Mouse (Mus musculus) embryonic facial prominence, embryonic 13.5 days (tissue): ENCODE results near the gene Setd7. TPM values are rescaled to one million over a fixed set of nuclear protein-coding genes. Genes with fewer than 3 reads are reported as not detected.

Experiments used
- ATAC-seq: fragments of 200-750 bp; cut with Nextera tagmentation; 2 replicates; pipeline ENCODE4 v1.8.0; 2017; ENCODE audit warnings: low read depth; ENCODE audit not compliant: insufficient number of reproducible peaks, insufficient read depth, low FRiP score, low TSS enrichment
- H3K27ac ChIP-seq: fragments of 300-500 bp; sonication (generic); 2 replicates; pipeline ENCODE4 v1.5.1; 2015; ENCODE audit warnings: moderate library complexity, mild to moderate bottlenecking, inconsistent platforms
- H3K27me3 ChIP-seq: fragments of 300-500 bp; sonication (generic); 2 replicates; pipeline ENCODE4 v1.6.1; 2015; ENCODE audit warnings: mild to moderate bottlenecking, inconsistent platforms
- H3K36me3 ChIP-seq: fragments of 300-500 bp; sonication (generic); 2 replicates; pipeline ENCODE4 v1.6.1; 2015; ENCODE audit warnings: mild to moderate bottlenecking, inconsistent platforms
- H3K4me1 ChIP-seq: fragments of 300-500 bp; sonication (generic); 2 replicates; pipeline ENCODE4 v1.6.1; 2015; ENCODE audit warnings: inconsistent platforms
- H3K4me2 ChIP-seq: fragments of 300-500 bp; sonication (generic); 2 replicates; pipeline ENCODE4 v1.6.1; 2015; ENCODE audit warnings: moderate library complexity, mild to moderate bottlenecking, inconsistent platforms
- H3K4me3 ChIP-seq: fragments of 300-500 bp; sonication (generic); 2 replicates; pipeline ENCODE4 v1.5.1; 2015; ENCODE audit warnings: mild to moderate bottlenecking, inconsistent platforms
- H3K9ac ChIP-seq: fragments of 300-500 bp; sonication (generic); 2 replicates; pipeline ENCODE4 v1.6.1; 2015; ENCODE audit warnings: mild to moderate bottlenecking, inconsistent platforms
- H3K9me3 ChIP-seq: fragments of 300-500 bp; sonication (generic); 2 replicates; pipeline ENCODE4 v1.6.1; 2016; ENCODE audit warnings: inconsistent platforms
- WGBS: fragments of 180-500 bp; shearing (Covaris S2); methylation state at CpG from one replicate; pipeline ENCODE4 v1.1.7; 2015; ENCODE audit warnings: mixed read lengths; 5-methylcytosine and 5-hydroxymethylcytosine counted together
- polyA plus RNA-seq: library from polyadenylated mRNA; unstranded; fragments of >200 nt; fragmentation: Nextera tagmentation; extraction: Ambion mirVana; gene quantifications from 2 replicates; pipeline ENCODE4 v1.2.1, GENCODE M21; 2015

Gene Setd7
- polyA plus RNA-seq, 1 experiment from 2014 or later: 3.7 TPM

DNA sequence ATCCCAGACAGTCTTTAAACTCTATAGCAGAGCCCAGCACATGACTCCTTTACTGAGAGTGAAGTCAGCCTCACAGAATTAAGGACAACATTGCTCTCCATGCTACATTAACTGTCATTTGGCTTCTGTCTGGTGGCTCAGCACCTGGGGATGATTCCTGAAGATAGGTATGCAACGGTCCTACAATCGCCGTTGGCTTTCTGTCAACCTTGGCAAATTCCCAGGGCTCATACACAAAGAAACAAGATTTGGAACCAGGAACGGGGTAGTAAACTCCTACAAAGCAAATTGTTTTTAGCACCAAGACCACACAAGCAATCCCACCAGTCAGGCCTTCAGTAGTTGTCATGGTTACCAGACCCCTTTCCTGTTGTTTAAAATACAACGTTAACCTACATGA is 27.1 kb downstream of the Setd7 start:
- Histone ChIP-seq H3K4me2 (no peak overlapping the region), H3K27ac (no peak overlapping the region), H3K4me3 (no peak overlapping the region), H3K9ac (no peak overlapping the region), H3K4me1 (no peaks in the 10 kb centered on the region), H3K36me3 (peaks cover 84% of the 10 kb centered on the region), H3K9me3 (no peaks in the 10 kb centered on the region; the same call in 1 of the 2 replicates), H3K27me3 (no peaks in the 10 kb centered on the region)
- ATAC-seq: no peak
- WGBS: 89% methylated on average over 5 of the region's 5 CpGs

- no peaks in the 10 kb centered on the region for H3K27me3 ChIP-seq
- no peak overlapping the region for H3K4me2 ChIP-seq
- no peak for ATAC-seq
- H3K36me3 ChIP-seq: peaks cover 84% of the 10 kb centered on the region
- H3K9ac ChIP-seq: no peak overlapping the region
- WGBS: 92% methylated on average over 5 of the region's 5 CpGs
- H3K9me3 ChIP-seq: no peaks in the 10 kb centered on the region; the same call in 1 of the 2 replicates
- no peaks in the 10 kb centered on the region for H3K4me1 ChIP-seq
- H3K27ac ChIP-seq: no peak overlapping the region
- H3K4me3 ChIP-seq: no peak overlapping the region
These were observed 28.4 kb downstream of the Setd7 start for GRCm38 (mm10) chr3:51532282-51532620.

- peaks cover 89% of the 10 kb centered on the region for H3K36me3 ChIP-seq
- no peaks in the 10 kb centered on the region for H3K27me3 ChIP-seq
- H3K9ac ChIP-seq: no peak overlapping the region
- H3K4me1 ChIP-seq: no peaks in the 10 kb centered on the region
- H3K27ac ChIP-seq: no peak overlapping the region
- no peak for ATAC-seq
- H3K9me3 ChIP-seq: no peaks in the 10 kb centered on the region; the same call in 1 of the 2 replicates
- 85% methylated on average over 13 of the region's 13 CpGs for WGBS
- H3K4me2 ChIP-seq: no peak overlapping the region
- no peak overlapping the region for H3K4me3 ChIP-seq
These were observed 29.0 kb downstream of the Setd7 start for GRCm38 (mm10) chr3:51531473-51532281.

DNA sequence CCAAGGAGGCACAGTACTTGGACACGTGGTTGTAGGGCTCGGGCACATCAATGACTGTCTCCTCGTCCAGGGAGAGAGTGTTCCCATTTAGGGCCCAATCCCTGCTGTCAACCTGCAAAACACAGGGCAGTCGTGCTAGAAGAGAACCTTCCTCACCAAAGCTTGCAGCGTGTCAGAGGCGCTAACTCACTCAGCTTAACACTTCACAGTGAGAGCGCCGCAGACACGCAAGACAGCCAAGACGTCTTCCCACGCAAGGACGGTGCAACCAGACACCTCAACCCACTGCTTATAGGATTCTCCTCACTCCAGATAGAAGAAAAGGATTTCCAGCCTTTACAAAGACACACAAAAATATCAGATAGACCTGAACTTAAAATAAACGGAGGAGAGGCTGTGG is 33.8 kb downstream of the Setd7 start:
- Histone ChIP-seq H3K36me3 (peaks cover 95% of the 10 kb centered on the region), H3K4me2 (no peak overlapping the region), H3K27me3 (no peaks in the 10 kb centered on the region), H3K4me3 (no peak overlapping the region), H3K9me3 (no peaks in the 10 kb centered on the region), H3K27ac (no peak overlapping the region), H3K9ac (no peak overlapping the region), H3K4me1 (no peaks in the 10 kb centered on the region)
- 89% methylated on average over 13 of the region's 13 CpGs for whole genome bisulfite sequencing
- ATAC-seq: no peak

DNA sequence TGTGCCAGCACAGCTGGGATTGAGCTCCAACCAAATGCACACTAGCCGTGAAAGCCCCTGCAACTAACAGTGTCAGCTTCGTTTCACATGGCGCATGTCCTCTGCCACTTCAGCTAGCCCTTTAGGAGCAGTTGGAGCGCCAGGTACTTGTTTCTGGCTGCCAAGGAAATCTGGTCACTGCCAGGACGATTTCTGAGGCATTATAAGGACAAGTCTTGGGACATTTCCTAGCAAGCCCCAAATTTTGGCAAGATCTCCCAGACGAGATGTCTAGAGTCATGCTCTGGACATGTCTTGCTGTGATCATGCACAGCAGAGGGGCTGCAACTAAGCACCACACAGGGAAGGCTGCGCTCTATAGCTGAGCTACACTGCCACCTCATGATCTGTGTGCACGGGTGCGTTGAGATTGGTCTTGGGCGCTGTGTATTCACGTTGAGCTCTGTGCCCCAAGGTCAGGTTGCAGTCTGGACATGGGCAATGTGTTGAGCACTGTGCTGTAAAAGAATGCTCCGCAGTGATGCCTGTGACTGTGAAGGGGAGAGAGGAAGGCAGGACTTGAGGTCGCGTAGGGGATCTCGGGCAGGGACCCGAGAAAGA is 35.4 kb downstream of the Setd7 start:
- H3K27me3 ChIP-seq: no peaks in the 10 kb centered on the region
- no peaks in the 10 kb centered on the region for H3K4me1 ChIP-seq
- H3K9ac ChIP-seq: no peak overlapping the region
- ATAC-seq: no peak
- H3K27ac ChIP-seq: peak overlapping the region; percentile 39; the same call in 1 of the 2 replicates
- H3K4me3 ChIP-seq: no peak overlapping the region
- no peak overlapping the region for H3K4me2 ChIP-seq
- WGBS: 83% methylated on average over 16 of the region's 16 CpGs
- no peaks in the 10 kb centered on the region for H3K9me3 ChIP-seq
- H3K36me3 ChIP-seq: peaks cover 92% of the 10 kb centered on the region

DNA sequence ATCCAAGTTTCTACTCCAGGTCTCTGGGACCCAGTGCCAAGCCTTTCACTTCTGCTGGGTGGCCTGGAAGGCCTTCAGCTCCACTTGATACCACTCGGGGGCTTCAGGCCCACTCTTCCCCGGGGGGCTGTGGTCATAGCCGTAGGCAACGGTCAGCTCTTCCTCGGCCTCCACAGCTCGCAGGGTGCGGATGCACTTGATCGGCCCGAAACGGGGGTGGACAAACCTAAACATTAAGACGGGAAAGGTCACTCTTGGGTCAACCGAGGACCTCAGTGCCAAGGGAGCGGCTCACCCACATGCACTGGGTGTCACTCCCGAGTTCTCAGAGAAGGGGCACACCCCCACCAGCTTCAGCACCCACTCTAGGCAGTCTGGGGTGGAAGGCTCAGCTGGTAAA is 39.4 kb downstream of the Setd7 start:
- no peak overlapping the region for H3K27ac ChIP-seq
- WGBS: 85% methylated on average over 14 of the region's 14 CpGs
- H3K4me2 ChIP-seq: no peak overlapping the region
- peaks cover 7% of the 10 kb centered on the region for H3K4me1 ChIP-seq
- H3K4me3 ChIP-seq: no peak overlapping the region
- peaks cover 67% of the 10 kb centered on the region for H3K36me3 ChIP-seq
- no peak overlapping the region for H3K9ac ChIP-seq
- ATAC-seq: no peak
- no peaks in the 10 kb centered on the region for H3K9me3 ChIP-seq
- no peaks in the 10 kb centered on the region for H3K27me3 ChIP-seq

DNA sequence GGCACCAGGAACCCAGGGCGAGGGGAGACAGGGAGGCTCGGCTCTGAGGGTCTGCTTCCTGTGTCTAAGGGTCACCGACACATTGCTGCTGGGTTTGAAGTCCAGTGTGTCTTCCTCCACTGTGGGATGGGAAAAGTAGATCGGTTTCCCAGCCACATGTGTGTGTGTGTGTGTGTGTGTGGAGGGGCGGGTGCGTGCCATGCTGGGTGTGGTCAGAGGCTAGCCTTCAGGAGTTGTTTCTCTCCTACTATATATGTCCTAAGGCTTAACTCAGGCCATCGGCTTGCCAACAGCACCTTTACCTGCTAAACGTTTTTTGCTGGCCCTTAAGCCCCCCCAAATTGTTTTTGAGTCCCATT is 41.9 kb downstream of the Setd7 start:
- H3K36me3 ChIP-seq: peaks cover 42% of the 10 kb centered on the region
- no peak overlapping the region for H3K4me2 ChIP-seq
- ATAC-seq: no peak
- WGBS: 59% methylated on average over 8 of the region's 8 CpGs
- no peaks in the 10 kb centered on the region for H3K9me3 ChIP-seq
- no peaks in the 10 kb centered on the region for H3K27me3 ChIP-seq
- no peak overlapping the region for H3K9ac ChIP-seq
- H3K27ac ChIP-seq: no peak overlapping the region
- H3K4me3 ChIP-seq: no peak overlapping the region
- peaks cover 7% of the 10 kb centered on the region for H3K4me1 ChIP-seq

DNA sequence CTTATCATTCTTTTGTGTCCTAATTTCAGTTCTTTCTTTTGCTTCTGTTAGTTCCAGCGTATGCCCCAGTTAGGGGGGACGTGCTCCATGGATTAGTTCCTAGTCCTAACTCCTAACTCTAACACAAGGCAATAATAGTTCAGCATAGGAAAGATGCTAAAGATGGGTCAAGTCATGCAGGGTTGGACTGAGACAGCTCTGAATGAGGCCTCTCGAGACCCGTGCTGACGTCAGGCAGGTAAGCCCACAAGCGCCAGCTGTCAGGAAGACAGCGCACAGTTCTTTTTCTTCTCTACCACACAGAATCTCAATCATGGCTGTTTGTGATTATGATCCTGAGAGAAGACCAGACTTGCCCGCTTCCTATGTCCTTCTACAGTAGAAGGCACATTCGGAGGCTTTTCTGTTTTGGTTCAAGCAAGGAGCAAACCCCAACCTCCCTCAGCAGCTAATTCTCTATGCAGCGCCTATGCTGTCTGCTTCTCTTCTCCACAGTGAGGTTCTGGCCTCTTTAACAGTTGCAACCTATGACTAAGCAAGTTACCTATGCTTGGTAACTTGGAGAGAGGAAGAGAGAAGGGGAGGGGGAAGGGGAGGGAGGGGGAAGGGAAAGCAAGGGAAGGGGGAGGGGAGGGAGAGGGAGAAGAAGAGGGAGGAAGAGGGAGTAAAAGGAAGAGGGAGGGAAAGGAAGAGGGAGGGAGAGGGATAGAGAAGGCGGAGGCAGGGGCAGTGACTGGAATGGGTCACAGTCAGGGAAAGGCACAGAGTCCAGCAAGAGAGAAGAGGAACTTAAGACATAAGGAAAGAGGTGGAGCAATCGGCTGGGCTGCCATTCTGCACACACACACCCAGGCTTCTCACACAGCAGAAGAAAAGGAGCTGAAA is 42.6 kb downstream of the Setd7 start:
- 59% methylated on average over 12 of the region's 12 CpGs for WGBS
- no peak overlapping the region for H3K9ac ChIP-seq
- no peaks in the 10 kb centered on the region for H3K27me3 ChIP-seq
- H3K4me1 ChIP-seq: peaks cover 7% of the 10 kb centered on the region
- H3K36me3 ChIP-seq: peaks cover 36% of the 10 kb centered on the region
- ATAC-seq: no peak
- H3K4me2 ChIP-seq: no peak overlapping the region
- no peak overlapping the region for H3K27ac ChIP-seq
- no peaks in the 10 kb centered on the region for H3K9me3 ChIP-seq
- no peak overlapping the region for H3K4me3 ChIP-seq

DNA sequence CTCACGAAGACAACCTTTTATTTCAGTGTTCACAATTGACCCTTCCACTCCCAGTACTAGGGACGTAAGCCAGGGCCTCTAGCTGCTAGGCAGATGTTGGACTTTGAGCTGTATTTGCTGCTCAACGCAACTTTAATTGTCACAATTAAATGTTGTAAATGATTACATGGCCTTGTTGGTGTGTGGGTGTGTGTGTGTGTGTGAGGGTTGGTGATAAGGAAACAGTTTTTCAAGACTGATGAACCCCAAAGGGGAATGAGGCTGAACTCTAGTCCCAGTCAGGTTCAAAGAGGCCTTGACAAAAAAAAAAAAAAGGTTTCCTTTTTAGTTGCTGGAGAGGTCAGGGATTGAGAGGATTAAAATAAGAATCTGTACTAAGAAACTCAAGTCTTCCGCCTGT is 43.2 kb downstream of the Setd7 start:
- Histone ChIP-seq H3K9me3 (no peaks in the 10 kb centered on the region), H3K4me3 (no peak overlapping the region), H3K4me2 (no peak overlapping the region), H3K4me1 (peaks cover 7% of the 10 kb centered on the region), H3K36me3 (peaks cover 29% of the 10 kb centered on the region), H3K9ac (no peak overlapping the region), H3K27me3 (no peaks in the 10 kb centered on the region), H3K27ac (no peak overlapping the region)
- WGBS: 76% methylated on average over 4 of the region's 4 CpGs
- no peak for ATAC-seq

- Histone ChIP-seq H3K27me3 (no peaks in the 10 kb centered on the region), H3K4me3 (no peak overlapping the region), H3K4me1 (no peaks in the 10 kb centered on the region), H3K9ac (no peak overlapping the region), H3K27ac (no peak overlapping the region), H3K4me2 (no peak overlapping the region), H3K9me3 (no peaks in the 10 kb centered on the region), H3K36me3 (no peaks in the 10 kb centered on the region)
- no peak for ATAC-seq
- 95% methylated on average over 5 of the region's 5 CpGs for WGBS
These were observed 48.7 kb downstream of the Setd7 start for GRCm38 (mm10) chr3:51511983-51512382.

GRCm38 (mm10) chr3:51510903-51511302 is 49.8 kb downstream of the Setd7 start:
- Histone ChIP-seq H3K4me1 (no peaks in the 10 kb centered on the region), H3K36me3 (no peaks in the 10 kb centered on the region), H3K9me3 (no peaks in the 10 kb centered on the region), H3K9ac (no peak overlapping the region), H3K4me3 (no peak overlapping the region), H3K27ac (no peak overlapping the region), H3K27me3 (no peaks in the 10 kb centered on the region), H3K4me2 (peak overlapping the region; percentile 21; the same call in 1 of the 2 replicates)
- WGBS: 32% methylated on average over 8 of the region's 8 CpGs
- no peak for ATAC-seq
